Mouse (Mus musculus) heart, postnatal 0 days (tissue): ENCODE measurements at regions not wholly inside any gene's neighbourhood (a gene's known extent, or its start where the extent isn't known, plus 50 kb on each side); places are given as distances from the start of the nearest gene placed in this dataset.

ENCODE experiments used
- CTCF ChIP-seq: IDR thresholded peaks from 2 replicates; pipeline ENCODE4 v1.5.1; 2016; ENCODE audit warnings: antibody characterized with exemption, control low read depth, low read depth
- EP300 ChIP-seq: IDR thresholded peaks from 2 replicates; pipeline ENCODE4 v1.6.1; 2016; ENCODE audit warnings: antibody characterized with exemption, low read depth

DNA sequence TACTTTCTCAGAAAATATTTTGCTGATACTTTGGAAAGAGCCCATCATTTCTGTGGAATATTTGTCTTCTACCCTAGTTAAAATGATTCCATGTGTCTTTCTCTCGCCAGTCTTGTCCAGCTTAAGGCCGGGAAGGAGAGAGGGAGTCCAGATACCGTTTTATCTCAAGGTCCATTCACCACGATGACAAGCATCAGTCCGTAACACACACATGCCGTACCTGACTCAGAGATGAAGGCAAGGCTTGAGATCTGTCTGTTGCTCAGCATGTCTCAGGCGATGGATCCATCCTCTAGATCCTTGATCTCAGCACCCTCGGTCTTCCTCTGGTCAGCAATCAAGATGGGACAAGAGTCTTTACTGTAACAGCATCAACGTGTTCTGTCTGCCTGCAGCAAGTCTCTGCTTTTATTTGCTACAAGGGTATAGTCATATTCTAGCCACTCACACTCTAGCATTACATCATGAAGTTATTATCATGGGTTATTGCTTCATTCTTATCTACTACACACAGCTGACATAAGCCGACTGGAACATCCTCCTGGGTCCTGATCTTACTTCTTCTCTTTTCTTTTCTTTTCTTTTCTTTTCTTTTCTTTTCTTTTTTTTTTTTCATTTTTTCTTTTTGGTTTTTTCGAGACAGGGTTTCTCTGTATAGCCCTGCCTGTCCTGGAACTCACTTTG lies 64.9 kb upstream of the Tmem164 start:
- no peak for TF ChIP-seq CTCF
- TF ChIP-seq EP300 = no peak
